Mouse (Mus musculus) forebrain, postnatal 0 days (tissue): ENCODE data around the gene Cnnm4. TPM values are rescaled to one million over a fixed set of nuclear protein-coding genes. Genes with fewer than 3 reads are reported as not detected.

Source experiments
- ATAC-seq: fragments of 200-750 bp; cut with Nextera tagmentation; 2 replicates; pipeline ENCODE4 v1.8.0; 2017; ENCODE audit warnings: mild to moderate bottlenecking, moderate library complexity
- DNase-seq: peaks from one replicate; pipeline ENCODE4 v3.0.0-alpha.2; 2015
- H3K27ac ChIP-seq: fragments of 300-500 bp; sonication (generic); 2 replicates; pipeline ENCODE4 v1.5.1; 2014; ENCODE audit warnings: low read depth, mild to moderate bottlenecking, antibody characterized with exemption, low read length, moderate library complexity, mixed read lengths
- H3K27me3 ChIP-seq: fragments of 300-500 bp; sonication (generic); 2 replicates; pipeline ENCODE4 v1.6.1; 2014; ENCODE audit warnings: mild to moderate bottlenecking, low read length, mixed read lengths; ENCODE audit not compliant: insufficient read depth
- H3K36me3 ChIP-seq: fragments of 300-500 bp; sonication (generic); 2 replicates; pipeline ENCODE4 v1.6.1; 2014; ENCODE audit warnings: mild to moderate bottlenecking, moderate library complexity; ENCODE audit not compliant: insufficient read depth
- H3K4me1 ChIP-seq: fragments of 300-500 bp; sonication (generic); 2 replicates; pipeline ENCODE4 v1.6.1; 2014; ENCODE audit warnings: antibody characterized with exemption; ENCODE audit not compliant: insufficient read depth
- H3K4me2 ChIP-seq: fragments of 300-500 bp; sonication (generic); 2 replicates; pipeline ENCODE4 v1.6.1; 2014; ENCODE audit warnings: low read depth, mild to moderate bottlenecking, moderate library complexity
- H3K4me3 ChIP-seq: fragments of 300-500 bp; sonication (generic); 2 replicates; pipeline ENCODE4 v1.5.1; 2014; ENCODE audit warnings: low read depth, low read length, mixed read lengths
- H3K9ac ChIP-seq: fragments of 300-500 bp; sonication (generic); 2 replicates; pipeline ENCODE4 v1.6.1; 2014; ENCODE audit warnings: mild to moderate bottlenecking
- H3K9me3 ChIP-seq: fragments of 300-500 bp; sonication (generic); 2 replicates; pipeline ENCODE4 v1.6.1; 2016; ENCODE audit warnings: low read length
- CTCF ChIP-seq: sonication (generic); IDR thresholded peaks from 2 replicates; pipeline ENCODE4 v1.5.1; 2016; ENCODE audit warnings: antibody characterized with exemption, control low read depth, low read depth
- WGBS: fragments of 180-500 bp; shearing (Covaris S2); extraction: QIAGEN DNeasy Blood & Tissue Kit; methylation state at CpG from one replicate; pipeline ENCODE4 v1.1.7; 2014; 5-methylcytosine and 5-hydroxymethylcytosine counted together
- polyA plus RNA-seq: library from polyadenylated mRNA; unstranded; fragments of >200 nt; fragmentation: Nextera tagmentation; extraction: Ambion mirVana; gene quantifications from 2 replicates; pipeline ENCODE4 v1.2.1, GENCODE M21; 2015
- total RNA-seq: library from RNA; depleted of rRNA; stranded (reverse); fragments of >200 nt; gene quantifications from 2 replicates; pipeline ENCODE4 v1.2.3, GENCODE M21; 2014

Cnnm4 gene
- total and polyA plus RNA-seq, 2 experiments from 2014 or later = 9.4 to 14.6 TPM

DNA sequence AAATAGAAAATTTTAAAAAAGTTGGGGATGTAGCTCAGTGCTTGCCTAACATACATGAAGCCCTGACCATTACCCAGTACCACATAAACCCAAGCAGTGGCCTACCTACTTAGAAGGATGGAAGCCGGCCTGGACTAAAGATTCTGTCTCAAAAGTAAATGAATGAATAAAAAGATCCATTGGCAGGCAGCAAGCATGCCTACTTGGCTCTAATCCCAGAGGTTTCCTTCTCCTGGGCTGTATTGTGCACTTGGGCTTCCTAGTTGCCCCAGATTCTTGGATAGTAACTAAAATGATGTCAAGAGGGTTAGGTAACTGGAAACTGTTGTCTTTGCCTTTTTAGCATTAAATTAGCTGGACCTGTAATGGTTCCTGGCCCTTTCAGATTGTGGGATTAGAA, 41.9 kb downstream of the Cnnm4 start:
- H3K36me3 ChIP-seq = peaks cover 5% of the 10 kb centered on the region; the same call in 1 of the 2 replicates
- ATAC-seq = no peak
- H3K4me1 ChIP-seq = peaks cover 14% of the 10 kb centered on the region
- peak overlapping the region; percentile 92; the same call in 1 of the 2 replicates for H3K9ac ChIP-seq
- H3K4me2 ChIP-seq = peak overlapping the region; percentile 89
- H3K4me3 ChIP-seq = peak overlapping the region; percentile 90
- DNase-seq = peak; percentile 33
- no peak overlapping the region for H3K27ac ChIP-seq
- no peak for TF ChIP-seq CTCF
- H3K27me3 ChIP-seq = no peaks in the 10 kb centered on the region
- H3K9me3 ChIP-seq = no peaks in the 10 kb centered on the region
- 3% methylated on average over 1 of the region's 1 CpGs for WGBS

DNA sequence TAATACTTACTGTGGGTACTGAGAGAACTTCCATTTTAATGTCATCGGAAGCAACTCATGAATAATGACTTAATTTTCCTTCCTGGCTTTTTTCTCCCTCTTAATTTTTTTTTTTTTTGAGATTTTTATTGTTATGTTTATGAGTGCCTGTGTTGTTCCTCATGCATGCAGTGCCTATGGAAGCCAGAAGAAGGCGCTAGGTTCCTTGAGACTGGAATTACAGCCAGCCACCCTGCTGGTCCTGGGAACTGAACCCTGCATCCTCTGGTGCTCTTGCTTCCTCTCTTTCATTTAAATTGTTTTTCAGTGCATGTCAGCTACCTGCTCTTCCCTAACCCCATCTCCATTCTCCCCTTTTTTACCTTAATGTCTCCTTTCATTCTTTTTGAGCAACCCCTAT, 42.3 kb downstream of the Cnnm4 start:
- H3K9me3 ChIP-seq = no peaks in the 10 kb centered on the region
- WGBS = 24% methylated on average over 2 of the region's 2 CpGs
- no peak for DNase-seq
- TF ChIP-seq CTCF = peak; percentile 67
- H3K4me1 ChIP-seq = peaks cover 14% of the 10 kb centered on the region
- peaks cover 9% of the 10 kb centered on the region; the same call in 1 of the 2 replicates for H3K36me3 ChIP-seq
- H3K4me2 ChIP-seq = peak overlapping the region; percentile 89
- H3K9ac ChIP-seq = no peak overlapping the region
- H3K4me3 ChIP-seq = peak overlapping the region; percentile 90
- ATAC-seq = no peak
- H3K27me3 ChIP-seq = no peaks in the 10 kb centered on the region
- no peak overlapping the region for H3K27ac ChIP-seq

DNA sequence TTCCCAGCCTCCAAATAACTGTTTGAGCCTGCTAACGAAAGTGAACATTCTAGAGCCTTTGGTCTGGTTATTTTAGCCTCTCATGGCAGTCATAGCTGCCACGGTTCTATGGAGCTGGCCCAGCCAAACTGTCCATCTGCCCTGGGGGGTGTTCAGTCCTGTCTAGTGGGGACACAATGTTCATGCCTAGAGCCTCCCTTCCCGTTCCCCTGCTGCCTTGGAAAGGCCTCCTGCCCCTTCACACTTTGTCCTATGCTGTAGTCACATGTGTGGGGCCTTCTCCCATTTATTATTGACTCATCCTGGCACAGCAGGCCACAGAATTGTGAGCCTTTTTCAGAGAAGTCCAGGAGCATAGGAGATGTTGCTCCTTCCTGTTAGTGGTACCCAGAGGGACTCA, 46.8 kb downstream of the Cnnm4 start:
- no peak for TF ChIP-seq CTCF
- Histone ChIP-seq H3K36me3 (peaks cover 54% of the 10 kb centered on the region), H3K27me3 (no peaks in the 10 kb centered on the region), H3K4me3 (no peak overlapping the region), H3K4me1 (peaks cover 14% of the 10 kb centered on the region), H3K9me3 (no peaks in the 10 kb centered on the region), H3K27ac (no peak overlapping the region), H3K4me2 (no peak overlapping the region), H3K9ac (no peak overlapping the region)
- 67% methylated on average over 3 of the region's 3 CpGs for WGBS
- no peak for DNase-seq
- no peak for ATAC-seq

DNA sequence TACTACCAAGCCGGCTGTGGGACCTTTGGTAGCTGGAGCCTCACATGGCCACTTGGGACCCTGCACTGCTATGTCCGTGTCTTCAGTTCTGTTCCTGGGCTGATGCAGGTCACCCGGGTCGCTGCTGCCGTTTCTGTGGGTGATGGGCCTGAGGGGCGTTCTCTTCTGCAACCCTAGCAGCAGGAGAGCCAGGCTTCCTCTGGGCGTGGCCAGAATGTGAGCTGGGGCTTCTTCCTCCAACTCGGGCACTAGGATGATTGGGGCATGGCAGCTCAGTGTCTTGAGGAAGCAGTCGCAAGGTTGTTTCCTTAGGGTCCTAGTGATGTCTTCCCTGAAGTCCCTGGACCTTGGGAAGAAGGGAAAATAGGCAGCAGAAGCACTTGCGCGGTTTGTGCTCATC, 48.2 kb downstream of the Cnnm4 start:
- DNase-seq (no peak), ATAC-seq (no peak)
- H3K4me1 ChIP-seq = peaks cover 4% of the 10 kb centered on the region
- H3K27me3 ChIP-seq = no peaks in the 10 kb centered on the region
- TF ChIP-seq CTCF = no peak
- H3K9me3 ChIP-seq = no peaks in the 10 kb centered on the region
- H3K4me3 ChIP-seq = no peak overlapping the region
- no peak overlapping the region for H3K4me2 ChIP-seq
- no peak overlapping the region for H3K9ac ChIP-seq
- 87% methylated on average over 11 of the region's 11 CpGs for WGBS
- no peak overlapping the region for H3K27ac ChIP-seq
- H3K36me3 ChIP-seq = peaks cover 66% of the 10 kb centered on the region

DNA sequence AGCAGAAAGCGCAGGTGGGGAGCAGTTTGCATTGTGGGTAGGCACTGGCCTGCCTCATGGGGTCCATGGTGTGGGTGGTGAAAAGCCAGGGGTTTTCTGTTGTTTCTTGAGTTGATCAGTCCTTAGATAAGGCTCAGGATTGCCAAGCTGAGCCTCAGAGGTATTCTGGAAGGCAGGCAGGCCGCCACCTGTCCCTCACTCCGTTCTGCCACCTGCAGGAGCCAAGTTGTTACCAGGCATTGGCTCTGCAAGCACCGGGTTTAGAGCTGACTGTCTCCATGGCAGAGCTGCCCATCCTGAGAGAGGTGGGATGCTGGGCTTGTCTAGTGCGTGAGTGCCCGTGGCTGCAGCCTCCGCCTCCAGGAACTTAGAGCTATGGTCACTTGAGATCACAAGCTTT, 50.8 kb downstream of the Cnnm4 start:
- WGBS = 88% methylated on average over 7 of the region's 7 CpGs
- H3K36me3 ChIP-seq = peaks cover 89% of the 10 kb centered on the region

DNA sequence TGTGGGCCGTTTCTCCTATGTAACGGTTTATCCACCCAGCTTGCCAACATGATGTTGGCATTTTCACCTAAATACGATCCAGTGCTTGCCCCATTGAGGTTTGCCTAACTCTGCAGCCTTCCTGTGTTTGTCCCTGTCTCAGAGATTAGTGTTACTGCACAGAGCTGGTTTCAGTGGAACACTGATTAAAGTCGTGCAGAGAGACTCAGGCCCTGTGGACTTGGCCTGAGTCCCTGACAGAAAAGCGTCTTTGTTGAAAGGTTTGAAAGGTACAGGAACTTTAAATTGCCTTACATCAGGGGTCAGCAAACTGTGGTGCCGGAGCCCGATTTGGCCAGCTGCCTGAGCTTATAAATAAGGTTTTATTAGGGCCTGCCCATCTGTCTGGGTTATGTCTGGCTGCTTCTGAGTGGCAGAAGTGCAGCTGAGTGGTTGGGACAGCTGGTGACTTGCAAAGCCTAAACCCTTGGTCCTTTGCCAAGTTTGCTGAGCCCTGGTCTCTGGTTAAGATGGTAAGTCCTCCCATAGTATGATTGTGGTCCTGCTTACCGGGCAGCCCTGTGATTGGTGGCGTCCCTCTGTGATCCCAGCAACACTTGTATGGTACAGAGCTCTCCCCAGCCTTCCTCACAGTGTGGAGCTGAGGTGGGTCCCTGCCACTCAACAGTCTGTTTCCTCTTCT, 52.1 kb downstream of the Cnnm4 start:
- peaks cover 84% of the 10 kb centered on the region for H3K36me3 ChIP-seq

More for the DNA sequence above, 50.8 kb downstream of the Cnnm4 start:
- Histone ChIP-seq H3K27me3 (no peaks in the 10 kb centered on the region), H3K9me3 (no peaks in the 10 kb centered on the region), H3K9ac (no peak overlapping the region), H3K4me2 (no peak overlapping the region), H3K4me3 (no peak overlapping the region), H3K4me1 (no peaks in the 10 kb centered on the region), H3K27ac (no peak overlapping the region)
- TF ChIP-seq CTCF = no peak
- ATAC-seq = no peak
- no peak for DNase-seq

DNA sequence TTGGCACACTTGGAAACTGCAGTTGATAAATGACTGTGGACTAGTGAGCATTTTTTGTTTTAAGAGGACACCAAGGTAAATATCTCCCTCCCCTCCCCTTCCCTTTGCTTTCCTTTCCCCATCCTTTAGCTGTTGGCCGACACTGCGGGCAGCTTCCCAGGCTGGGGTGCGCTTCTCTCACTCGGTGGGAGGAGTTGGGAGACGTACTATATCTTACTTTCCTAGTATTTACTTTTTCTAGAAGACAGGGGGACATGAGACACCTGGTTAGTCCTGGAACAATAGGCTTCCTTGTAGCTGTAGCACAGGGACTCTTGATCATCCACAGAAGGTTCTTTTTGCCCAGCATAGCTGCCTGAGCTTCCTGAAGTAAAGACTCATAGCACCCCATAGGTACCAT, 52.6 kb downstream of the Cnnm4 start:
- H3K4me3 ChIP-seq = no peak overlapping the region
- no peak overlapping the region for H3K27ac ChIP-seq
- H3K36me3 ChIP-seq = peaks cover 78% of the 10 kb centered on the region
- ATAC-seq (no peak), DNase-seq (no peak)
- WGBS = 69% methylated on average over 5 of the region's 5 CpGs
- no peaks in the 10 kb centered on the region for H3K9me3 ChIP-seq
- H3K4me2 ChIP-seq = no peak overlapping the region
- no peaks in the 10 kb centered on the region for H3K4me1 ChIP-seq
- H3K27me3 ChIP-seq = no peaks in the 10 kb centered on the region
- TF ChIP-seq CTCF = no peak
- H3K9ac ChIP-seq = no peak overlapping the region

More for the DNA sequence above, 52.1 kb downstream of the Cnnm4 start:
- no peaks in the 10 kb centered on the region for H3K9me3 ChIP-seq
- no peak overlapping the region for H3K27ac ChIP-seq
- no peaks in the 10 kb centered on the region for H3K27me3 ChIP-seq
- no peak overlapping the region for H3K4me3 ChIP-seq
- H3K9ac ChIP-seq = no peak overlapping the region
- no peak overlapping the region for H3K4me2 ChIP-seq
- H3K4me1 ChIP-seq = no peaks in the 10 kb centered on the region
- no peak for ATAC-seq
- DNase-seq = peak; percentile 14
- TF ChIP-seq CTCF = no peak
- WGBS = 28% methylated on average over 9 of the region's 9 CpGs
